Mouse (Mus musculus): ENCODE data around the gene Slc39a8.

- TF ChIP-seq CTCF (IDR thresholded peaks at IDR 0.05; ENCODE audit: extremely low read depth, insufficient read length, insufficient replicate concordance, low read depth, low read length) (no peak), POLR2A (IDR thresholded peaks at IDR 0.05; ENCODE audit: low read depth, low read length) (no peak)
These were observed 37.7 kb downstream of the Slc39a8 start for GRCm38 (mm10) chr3:135862804-135863203.

Measured in small intestine, adult 2 months (tissue).